Mouse (Mus musculus) forebrain, embryonic 10.5 days (tissue): ENCODE measurements at regions not wholly inside any gene's neighbourhood (a gene's known extent, or its start where the extent isn't known, plus 50 kb on each side); places are given as distances from the start of the nearest gene placed in this dataset.
"Not testable (repeated sequence)": the region's sequence is repeated elsewhere in the genome, so short reads cannot be mapped to it uniquely, and the experiment has no call there.

ENCODE experiments used
- DNase-seq: peaks from one replicate; pipeline ENCODE4 v3.0.0-alpha.2; 2017; ENCODE audit warnings: low spot score; ENCODE audit errors: extremely low spot score
- H3K27ac ChIP-seq: fragments of 300-500 bp; sonication (generic); 2 replicates; pipeline ENCODE4 v1.5.1; 2016; ENCODE audit warnings: mild to moderate bottlenecking
- H3K27me3 ChIP-seq: fragments of 300-500 bp; sonication (generic); 2 replicates; pipeline ENCODE4 v1.6.1; 2016; ENCODE audit warnings: mild to moderate bottlenecking; ENCODE audit not compliant: poor library complexity, severe bottlenecking
- H3K36me3 ChIP-seq: fragments of 300-500 bp; sonication (generic); replicated peaks from 2 replicates; pipeline ENCODE4 v1.6.1; 2016; ENCODE audit warnings: mild to moderate bottlenecking, moderate library complexity
- H3K4me1 ChIP-seq: fragments of 300-500 bp; sonication (generic); 2 replicates; pipeline ENCODE4 v1.6.1; 2016
- H3K4me3 ChIP-seq: fragments of 300-500 bp; sonication (generic); 2 replicates; pipeline ENCODE4 v1.5.1; 2016; ENCODE audit warnings: mild to moderate bottlenecking, moderate library complexity
- H3K9me3 ChIP-seq: fragments of 300-500 bp; sonication (generic); 2 replicates; pipeline ENCODE4 v1.6.1; 2016; ENCODE audit warnings: mild to moderate bottlenecking, moderate library complexity
- WGBS: fragments of 180-500 bp; shearing (Covaris S2); methylation state at CpG from one replicate; pipeline ENCODE4 v1.1.7; 2016; 5-methylcytosine and 5-hydroxymethylcytosine counted together

DNA sequence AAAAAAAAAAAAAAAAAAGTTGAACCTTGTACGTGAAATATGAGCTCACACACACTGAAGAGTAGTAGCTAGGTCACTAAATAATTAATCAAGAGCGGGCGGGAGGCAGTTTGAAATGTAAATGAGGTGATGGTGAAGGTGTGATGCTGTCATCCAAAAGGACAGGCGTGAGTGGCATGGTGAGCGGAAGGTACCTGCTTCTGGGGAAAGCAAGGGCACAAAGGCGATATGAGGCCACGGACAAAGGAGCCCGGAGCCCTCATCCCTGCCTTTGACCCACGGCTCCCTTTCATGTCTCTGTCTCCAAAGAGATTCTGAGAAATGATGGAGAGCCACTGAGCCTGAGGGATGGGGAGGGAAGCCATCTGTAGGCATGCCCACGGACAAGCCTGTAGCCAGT lies 107.1 kb upstream of the Pou3f3 start:
- Histone ChIP-seq H3K27ac (no peak overlapping the region), H3K36me3 (no peaks in the 10 kb centered on the region), H3K27me3 (no peaks in the 10 kb centered on the region), H3K4me1 (peaks cover 14% of the 10 kb centered on the region), H3K9me3 (no peaks in the 10 kb centered on the region), H3K4me3 (no peak overlapping the region)
- 61% methylated on average over 10 of the region's 10 CpGs for whole genome bisulfite sequencing
- DNase-seq: no peak

DNA sequence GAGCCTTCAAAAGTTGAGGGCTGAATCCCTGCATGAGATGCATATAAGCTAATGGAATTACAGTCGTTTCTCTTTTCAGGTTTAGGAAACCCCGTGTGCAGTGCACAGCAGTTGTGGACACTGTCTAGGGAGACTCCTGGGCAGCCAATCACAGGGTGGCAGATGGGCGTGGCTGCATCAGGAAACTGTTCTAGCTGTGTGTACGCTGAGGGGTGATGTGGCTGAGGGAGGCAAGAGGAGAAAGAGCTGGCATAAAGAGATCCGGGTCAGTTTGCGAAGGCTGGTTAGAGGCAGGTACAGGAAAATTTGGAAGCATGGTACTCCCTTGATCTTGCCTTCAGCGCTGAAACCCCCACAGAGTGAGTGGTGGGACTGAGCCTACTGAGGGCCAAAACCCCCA lies 106.1 kb upstream of the Pou3f3 start:
- peaks cover 14% of the 10 kb centered on the region for H3K4me1 ChIP-seq
- no peak overlapping the region for H3K27ac ChIP-seq
- no peak for DNase-seq
- no peaks in the 10 kb centered on the region for H3K27me3 ChIP-seq
- no peaks in the 10 kb centered on the region for H3K9me3 ChIP-seq
- WGBS: 64% methylated on average over 7 of the region's 7 CpGs
- H3K4me3 ChIP-seq: no peak overlapping the region
- no peaks in the 10 kb centered on the region for H3K36me3 ChIP-seq

DNA sequence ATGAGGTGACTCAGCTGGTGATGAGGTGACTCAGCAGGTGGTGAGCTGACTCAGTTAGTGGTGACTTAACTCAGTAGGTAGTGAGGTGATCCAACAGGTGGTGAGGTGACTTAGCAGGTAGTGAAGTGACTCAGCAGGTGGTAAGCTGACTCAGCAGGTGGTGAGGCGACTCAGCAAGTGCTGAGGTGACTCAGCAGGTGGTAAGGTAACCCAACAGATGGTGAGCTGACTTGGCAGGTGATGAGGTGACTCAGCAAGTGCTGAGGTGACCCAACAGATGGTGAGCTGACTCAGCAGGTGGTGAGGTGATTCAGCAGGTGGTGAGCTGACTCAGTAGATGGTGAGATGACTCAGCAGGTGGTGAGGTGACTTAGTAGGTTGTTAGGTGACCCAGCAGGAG lies 103.7 kb upstream of the Pou3f3 start:
- H3K4me3 ChIP-seq: no peak overlapping the region
- H3K9me3 ChIP-seq: no peaks in the 10 kb centered on the region
- no peaks in the 10 kb centered on the region for H3K27me3 ChIP-seq
- H3K27ac ChIP-seq: no peak overlapping the region
- H3K36me3 ChIP-seq: no peaks in the 10 kb centered on the region
- DNase-seq: no peak
- peaks cover 14% of the 10 kb centered on the region for H3K4me1 ChIP-seq
- 74% methylated on average over 1 of the region's 1 CpGs for WGBS

DNA sequence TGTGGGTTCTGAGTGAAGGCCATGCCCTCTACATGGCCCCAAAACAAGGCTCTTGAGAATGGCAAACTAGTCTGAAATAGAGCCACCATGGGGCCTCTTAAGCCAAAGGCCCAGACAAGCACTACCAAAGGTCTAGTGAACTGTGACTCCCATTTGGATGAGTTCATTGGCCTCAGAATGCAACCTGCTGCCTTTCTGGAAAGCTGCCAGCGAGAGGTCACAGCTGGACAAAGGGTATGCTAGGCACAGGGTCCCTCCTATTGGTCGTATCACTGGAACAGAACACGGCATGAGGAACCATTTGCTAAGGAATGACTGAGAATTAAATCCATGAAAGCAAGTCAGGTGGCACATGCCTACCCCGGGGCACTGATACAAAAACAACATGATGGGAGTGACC lies 98.5 kb upstream of the Pou3f3 start:
- Histone ChIP-seq H3K36me3 (no peaks in the 10 kb centered on the region), H3K4me1 (0 out of 2 replicates have a peak, but pooled peaks cover 6% of the 10 kb centered on the region), H3K9me3 (no peaks in the 10 kb centered on the region), H3K27me3 (no peaks in the 10 kb centered on the region), H3K4me3 (no peak overlapping the region), H3K27ac (no peak overlapping the region)
- no peak for DNase-seq
- WGBS: 80% methylated on average over 4 of the region's 4 CpGs

DNA sequence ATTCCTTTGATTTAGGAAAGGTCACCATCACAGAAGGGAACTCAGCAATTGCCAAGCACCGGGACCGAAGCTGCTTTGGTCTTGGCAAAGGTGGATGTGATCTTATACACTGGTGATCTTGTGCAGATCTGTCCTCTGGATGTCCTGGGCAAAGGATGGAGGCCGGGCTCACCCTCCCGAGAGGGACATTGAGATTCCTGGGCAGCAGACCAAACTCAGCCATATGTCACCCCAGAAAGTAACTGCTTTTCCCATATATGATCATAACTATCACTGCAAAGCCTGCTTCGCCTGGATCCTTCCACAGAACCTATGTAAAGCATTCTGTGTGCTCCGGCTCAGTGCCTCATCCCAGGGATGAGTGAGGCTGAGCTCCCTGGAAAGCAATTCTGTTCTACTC lies 96.3 kb upstream of the Pou3f3 start:
- H3K4me1 ChIP-seq: 0 out of 2 replicates have a peak, but pooled peaks cover 6% of the 10 kb centered on the region
- 0 out of 2 replicates have a peak, but pooled peaks cover 5% of the 10 kb centered on the region for H3K27me3 ChIP-seq
- no peak overlapping the region for H3K4me3 ChIP-seq
- no peaks in the 10 kb centered on the region for H3K9me3 ChIP-seq
- H3K27ac ChIP-seq: no peak overlapping the region
- no peaks in the 10 kb centered on the region for H3K36me3 ChIP-seq
- 88% methylated on average over 6 of the region's 6 CpGs for WGBS
- no peak for DNase-seq

DNA sequence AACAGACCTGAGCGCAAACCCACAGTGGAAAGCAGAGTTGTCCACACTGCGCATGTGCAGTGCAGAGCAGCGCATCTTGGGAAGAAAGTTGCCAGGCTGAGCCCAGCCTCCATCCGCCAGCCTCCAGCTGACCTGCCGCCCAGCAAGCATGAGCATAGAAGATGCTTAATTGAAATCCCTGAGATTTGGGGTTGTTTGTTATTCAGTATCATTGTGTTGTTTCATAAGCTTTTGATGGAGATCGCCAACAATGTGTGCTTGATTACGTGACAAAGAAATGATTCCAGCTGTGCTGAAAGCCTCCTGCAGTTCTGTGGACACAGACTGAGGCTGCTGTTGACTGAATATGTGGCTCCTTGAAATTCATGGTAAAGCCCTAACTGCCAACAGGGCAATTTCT lies 89.3 kb upstream of the Pou3f3 start:
- 71% methylated on average over 7 of the region's 7 CpGs for WGBS
- no peak for DNase-seq
- H3K27ac ChIP-seq: no peak overlapping the region

DNA sequence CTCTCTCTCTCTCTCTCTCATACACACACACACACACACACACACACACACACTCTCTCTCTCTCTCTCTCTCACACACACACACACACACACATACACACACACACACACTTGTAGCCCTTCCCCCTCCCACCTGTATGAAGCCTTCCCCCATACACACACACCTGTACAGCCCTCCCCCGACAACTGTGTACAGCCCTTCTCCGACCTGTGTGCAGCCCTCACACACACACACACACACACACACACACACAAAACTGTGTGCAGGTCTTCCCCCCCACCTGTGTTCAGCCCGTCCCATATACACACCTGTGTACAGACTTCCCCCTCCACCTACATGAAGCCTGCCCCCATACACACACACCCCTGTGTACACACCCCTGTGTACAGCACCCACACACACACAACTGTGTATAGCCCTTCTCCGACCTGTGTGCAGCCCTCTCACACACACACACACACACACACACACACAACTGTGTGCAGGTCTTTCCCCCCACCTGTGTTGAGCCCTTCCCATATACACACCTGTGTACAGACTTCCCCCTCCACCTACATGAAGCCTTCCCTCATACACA lies 88.0 kb upstream of the Pou3f3 start:
- WGBS: 81% methylated on average over 4 of the region's 4 CpGs
- H3K4me1 ChIP-seq, H3K9me3 ChIP-seq, H3K27me3 ChIP-seq, H3K36me3 ChIP-seq, DNase-seq, H3K4me3 ChIP-seq, H3K27ac ChIP-seq: not testable (repeated sequence)

More for the DNA sequence above, 89.3 kb upstream of the Pou3f3 start:
- Histone ChIP-seq H3K9me3 (no peaks in the 10 kb centered on the region), H3K36me3 (no peaks in the 10 kb centered on the region), H3K4me1 (peaks cover 8% of the 10 kb centered on the region), H3K4me3 (no peak overlapping the region), H3K27me3 (peaks cover 5% of the 10 kb centered on the region; the same call in 1 of the 2 replicates)

DNA sequence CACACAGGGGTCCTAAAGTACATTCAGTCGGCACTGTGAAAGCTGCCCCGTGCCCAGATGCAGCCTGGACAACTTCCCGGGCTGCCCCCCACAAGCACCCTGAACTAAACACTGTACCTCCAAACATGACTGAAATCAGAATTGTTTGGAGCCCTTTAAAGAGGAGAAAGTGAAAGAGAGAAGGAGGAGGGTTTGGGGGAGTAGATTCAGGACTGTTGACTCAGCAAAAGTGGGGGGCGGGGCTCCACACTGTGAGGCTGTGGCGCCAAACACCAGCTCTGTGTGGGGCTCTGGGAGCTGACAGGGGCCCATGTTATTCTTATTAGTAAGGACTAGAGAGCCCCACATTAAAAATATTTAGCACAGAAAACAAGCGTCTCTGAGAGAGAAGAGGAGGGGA lies 71.8 kb upstream of the Pou3f3 start:
- H3K9me3 ChIP-seq: peaks cover 21% of the 10 kb centered on the region; the same call in 1 of the 2 replicates
- peaks cover 32% of the 10 kb centered on the region for H3K4me1 ChIP-seq
- H3K36me3 ChIP-seq: no peaks in the 10 kb centered on the region
- no peak overlapping the region for H3K4me3 ChIP-seq
- no peak overlapping the region for H3K27ac ChIP-seq
- peaks cover 20% of the 10 kb centered on the region for H3K27me3 ChIP-seq
- DNase-seq: no peak
- 82% methylated on average over 6 of the region's 6 CpGs for WGBS

DNA sequence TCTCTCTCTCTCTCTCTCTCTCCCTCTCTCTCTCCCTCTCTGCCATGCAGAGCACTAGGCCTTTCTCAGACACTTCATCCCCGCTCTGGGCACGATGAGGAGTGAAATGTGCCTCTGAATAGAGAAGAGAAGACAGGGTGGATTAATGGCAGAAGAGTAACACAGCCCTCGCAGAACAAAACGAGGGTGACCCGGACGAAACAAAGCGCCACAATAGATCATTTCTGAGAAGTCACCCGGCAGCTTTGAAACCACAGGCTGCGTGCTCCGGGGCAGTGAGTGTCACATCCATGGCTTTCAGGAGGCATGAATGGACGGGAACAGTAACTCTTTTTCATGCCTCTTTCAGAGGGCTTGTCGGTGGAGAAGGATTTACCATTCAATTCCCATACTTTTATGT lies 66.8 kb upstream of the Pou3f3 start:
- peaks cover 52% of the 10 kb centered on the region for H3K4me1 ChIP-seq
- WGBS: 12% methylated on average over 12 of the region's 12 CpGs
- peak; percentile 38 for DNase-seq

DNA sequence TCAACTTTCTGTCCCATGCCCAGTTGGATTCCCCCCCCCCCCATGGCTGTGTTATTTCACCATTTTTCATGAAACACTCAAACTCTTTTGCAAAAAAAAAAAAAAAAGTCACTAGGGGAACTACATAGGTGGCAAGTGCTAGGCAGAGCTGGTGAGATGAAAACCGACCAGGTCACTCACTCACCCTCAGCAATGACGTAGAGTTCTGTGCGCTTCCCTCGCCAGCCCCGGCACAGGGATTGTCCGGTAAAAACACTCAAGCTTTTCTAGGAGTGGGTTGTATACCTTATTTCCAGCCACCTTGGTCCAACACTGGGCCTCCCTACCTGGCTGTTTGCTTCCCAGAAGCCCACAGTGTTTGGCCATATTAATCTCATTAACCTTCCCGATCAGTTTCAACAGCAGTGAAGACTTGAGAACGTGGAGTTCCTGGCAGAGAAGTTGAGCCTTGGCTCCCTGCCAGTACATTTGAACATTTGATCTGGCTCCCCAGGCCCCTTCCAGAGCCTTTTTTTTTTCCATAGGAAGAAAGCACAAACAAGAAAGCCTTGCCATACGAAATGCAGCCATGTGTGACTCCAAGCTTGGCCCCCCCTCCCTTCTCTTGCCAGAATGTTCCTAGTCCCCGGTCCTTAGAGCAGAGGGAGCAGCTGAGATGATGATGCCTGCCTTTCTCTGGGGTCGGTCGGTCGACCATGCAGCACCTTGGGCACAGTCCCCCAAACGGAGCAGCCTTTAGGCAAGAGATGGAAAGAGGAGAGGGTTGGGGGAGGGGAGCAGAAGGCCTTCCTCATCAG lies 65.9 kb upstream of the Pou3f3 start:
- Histone ChIP-seq H3K27me3 (peaks cover 37% of the 10 kb centered on the region), H3K4me3 (no peak overlapping the region), H3K27ac (peak overlapping the region; percentile 60; the same call in 1 of the 2 replicates), H3K9me3 (no peaks in the 10 kb centered on the region), H3K36me3 (no peaks in the 10 kb centered on the region), H3K4me1 (peaks cover 50% of the 10 kb centered on the region)
- DNase-seq: no peak
- 32% methylated on average over 14 of the region's 14 CpGs for WGBS

More for the DNA sequence above, 66.8 kb upstream of the Pou3f3 start:
- peak overlapping the region; percentile 68 for H3K27ac ChIP-seq
- H3K9me3 ChIP-seq: no peaks in the 10 kb centered on the region
- H3K27me3 ChIP-seq: peaks cover 37% of the 10 kb centered on the region
- H3K4me3 ChIP-seq: no peak overlapping the region
- H3K36me3 ChIP-seq: no peaks in the 10 kb centered on the region

DNA sequence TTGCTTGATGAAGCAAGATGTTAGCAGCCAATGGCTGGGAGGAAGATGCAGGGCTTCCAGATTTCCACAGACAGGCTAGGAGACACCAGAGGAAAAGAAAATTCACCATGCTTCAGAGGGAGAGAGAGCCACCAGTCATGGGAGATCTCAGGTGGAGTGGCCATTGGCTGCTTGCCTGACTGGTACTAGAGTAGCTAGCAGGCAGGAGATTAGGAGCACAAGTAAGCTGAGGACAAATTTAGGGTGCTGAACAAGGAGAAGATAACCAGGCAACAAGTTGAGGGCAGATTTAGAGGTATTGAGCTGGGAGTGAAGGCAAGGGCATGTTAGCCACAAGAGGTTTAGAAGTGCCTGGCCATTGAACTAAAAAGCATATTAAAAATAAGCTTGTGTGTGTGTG lies 63.3 kb upstream of the Pou3f3 start:
- H3K36me3 ChIP-seq: no peaks in the 10 kb centered on the region
- peaks cover 32% of the 10 kb centered on the region for H3K27me3 ChIP-seq
- peaks cover 40% of the 10 kb centered on the region for H3K4me1 ChIP-seq
- no peak overlapping the region for H3K4me3 ChIP-seq
- no peak overlapping the region for H3K27ac ChIP-seq
- no peaks in the 10 kb centered on the region for H3K9me3 ChIP-seq
- no peak for DNase-seq

DNA sequence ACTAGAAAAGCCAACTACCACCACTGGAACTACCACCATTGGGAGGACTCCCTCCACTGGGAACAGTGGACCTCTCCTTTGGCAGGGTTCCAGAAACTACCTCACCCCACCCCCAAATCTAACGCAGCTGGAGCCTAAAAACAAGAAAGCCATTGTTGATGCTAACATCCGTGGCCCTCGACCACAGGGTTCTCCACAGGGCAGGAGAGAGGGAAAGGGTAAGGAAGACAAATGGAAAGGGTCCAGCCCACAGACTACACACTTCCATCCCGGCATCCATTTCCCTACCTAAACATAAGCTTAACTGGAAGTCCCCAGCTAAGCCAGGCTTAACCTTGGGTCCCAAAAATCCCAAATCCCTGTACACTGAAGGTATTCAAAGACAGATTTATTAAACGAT lies 59.0 kb upstream of the Pou3f3 start:
- no peaks in the 10 kb centered on the region for H3K9me3 ChIP-seq
- 0 out of 2 replicates have a peak, but pooled peaks cover 3% of the 10 kb centered on the region for H3K27me3 ChIP-seq
- DNase-seq: no peak
- 64% methylated on average over 5 of the region's 5 CpGs for WGBS
- H3K27ac ChIP-seq: 0 out of 2 replicates have a peak overlapping the region, but pooled peaks have one; percentile 25
- no peaks in the 10 kb centered on the region for H3K36me3 ChIP-seq
- H3K4me3 ChIP-seq: no peak overlapping the region
- peaks cover 17% of the 10 kb centered on the region for H3K4me1 ChIP-seq
